Mouse (Mus musculus): Measurements from ENCODE around the gene Rasgrp3.

- no peak for TF ChIP-seq CTCF (IDR thresholded peaks at IDR 0.05; ENCODE audit: low read depth)
- no peak for TF ChIP-seq EP300 (optimal IDR thresholded peaks at IDR 0.05)
Observed at GRCm38 (mm10) chr17:75523812-75524211, 88.1 kb downstream of the Rasgrp3 start.
